Mouse (Mus musculus) kidney, postnatal 14 days (tissue): ENCODE data around the gene Map1lc3a.

Experiments used
- DNase-seq: peaks from one replicate; pipeline ENCODE4 v3.0.0; 2022; ENCODE audit warnings: mixed read lengths

Gene Map1lc3a

DNA sequence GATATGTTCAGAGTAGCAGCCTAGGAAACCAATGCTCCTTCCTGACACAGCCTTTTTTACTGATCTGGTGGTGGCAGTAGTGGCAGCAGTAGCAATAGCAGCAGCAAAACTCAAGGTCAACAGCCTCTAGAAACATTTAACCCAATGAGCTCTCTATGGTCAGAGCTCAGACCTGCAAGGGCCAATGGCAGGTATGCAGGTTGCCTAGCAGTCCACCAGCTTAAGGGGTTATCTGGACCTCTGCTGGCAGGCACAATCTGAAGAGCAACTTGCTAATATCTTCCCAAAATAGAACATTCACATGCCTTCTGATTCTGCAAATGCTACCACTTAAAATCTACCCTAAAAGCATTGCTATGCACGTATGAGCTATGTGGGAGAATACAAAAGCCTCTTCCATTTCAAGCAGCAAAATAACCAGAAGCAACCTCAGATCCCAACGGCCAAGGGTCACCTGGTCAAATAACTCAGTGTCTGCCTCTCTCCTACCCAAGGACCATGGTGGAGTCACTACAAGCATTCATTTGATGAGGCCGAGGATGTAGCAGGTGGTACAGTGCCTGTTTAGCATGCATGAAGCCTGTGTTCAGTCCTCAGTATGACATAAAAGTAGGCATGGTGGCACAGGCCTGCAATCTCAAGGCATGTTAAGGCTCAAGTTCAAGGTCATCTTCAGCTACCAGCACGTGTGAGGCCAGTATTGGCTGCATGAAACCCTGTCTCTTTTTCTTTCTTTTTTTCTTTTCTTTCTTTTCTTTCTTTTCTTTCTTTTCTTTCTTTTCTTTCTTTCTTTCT lies 11.6 kb downstream of the Map1lc3a start:
- DNase-seq, result no peak

DNA sequence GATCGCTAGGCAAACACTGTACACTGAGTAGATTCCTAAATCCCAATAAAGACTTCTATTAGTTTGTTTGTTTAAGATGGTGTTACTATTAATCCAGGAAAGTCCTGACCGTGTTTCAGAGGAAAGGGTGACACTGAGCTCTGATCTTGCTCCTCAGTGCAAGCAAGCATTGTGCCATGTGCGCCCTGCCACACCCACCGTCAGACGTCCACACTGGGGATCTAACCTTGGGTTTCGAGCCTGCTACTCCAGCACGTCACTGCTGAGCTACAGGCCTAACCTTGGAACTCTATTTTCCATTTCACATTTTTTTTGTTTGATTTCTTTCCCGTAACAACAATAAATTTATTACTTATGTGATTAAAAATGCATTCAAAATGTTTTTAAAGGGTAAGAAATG lies 14.0 kb downstream of the Map1lc3a start:
- no peak for DNase-seq

DNA sequence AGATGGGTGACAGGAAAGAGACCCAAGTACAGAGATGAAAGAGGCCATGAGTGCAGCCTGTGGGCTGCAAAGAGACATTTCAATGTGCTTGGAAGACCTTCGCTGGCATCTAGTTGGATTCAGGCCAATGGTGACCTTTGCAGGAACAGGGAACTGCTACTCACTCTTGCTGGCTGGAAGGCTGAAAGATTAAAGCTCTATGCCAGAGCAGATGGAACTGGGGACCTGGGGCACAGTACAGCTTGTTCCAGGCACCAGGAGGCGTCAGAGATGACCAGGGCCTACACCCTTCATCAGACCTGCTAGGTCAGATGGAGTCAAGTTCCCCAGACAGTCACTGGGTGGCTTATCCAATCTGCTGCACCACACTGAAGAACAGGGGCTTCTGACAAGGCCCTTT lies 17.3 kb downstream of the Map1lc3a start:
- DNase-seq, result no peak

DNA sequence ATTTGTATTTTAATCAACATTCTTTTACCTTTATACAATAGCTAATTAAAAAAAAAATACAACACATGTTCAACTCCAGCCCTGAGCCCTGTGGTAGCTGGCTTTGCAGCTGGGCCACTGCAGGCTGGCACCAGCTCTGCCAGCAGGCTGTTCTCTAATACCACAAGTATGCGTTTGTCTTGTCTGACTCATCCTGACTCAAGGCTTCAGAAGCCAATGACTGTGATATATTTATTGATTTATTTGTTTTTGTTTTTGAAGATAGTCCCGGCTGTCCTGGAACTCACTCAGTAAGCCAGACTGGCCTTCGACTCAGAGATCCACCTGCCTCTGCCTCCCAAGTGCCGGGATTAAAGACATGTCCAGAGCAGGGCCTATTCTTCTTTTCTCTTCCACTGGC lies 17.8 kb downstream of the Map1lc3a start:
- DNase-seq, result no peak

DNA sequence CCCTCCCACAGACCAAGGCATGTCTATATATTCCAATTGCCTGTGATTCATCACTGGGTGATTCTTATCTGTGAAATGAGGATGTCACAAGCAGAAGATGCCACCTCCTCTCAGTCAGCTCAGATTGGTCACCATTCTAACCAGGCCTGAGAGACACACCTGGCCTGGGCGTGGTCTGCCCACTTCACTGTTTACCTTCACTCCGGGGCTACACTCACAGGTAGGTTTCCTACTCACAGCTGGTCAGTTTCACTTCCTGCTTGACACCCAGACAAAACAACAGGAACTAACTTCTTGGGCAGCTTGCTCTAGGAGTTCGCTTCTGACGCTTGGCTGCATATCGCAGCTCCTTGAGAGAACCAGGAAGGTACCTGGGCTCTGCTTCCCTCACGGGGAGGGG lies 19.4 kb downstream of the Map1lc3a start:
- no peak for DNase-seq

DNA sequence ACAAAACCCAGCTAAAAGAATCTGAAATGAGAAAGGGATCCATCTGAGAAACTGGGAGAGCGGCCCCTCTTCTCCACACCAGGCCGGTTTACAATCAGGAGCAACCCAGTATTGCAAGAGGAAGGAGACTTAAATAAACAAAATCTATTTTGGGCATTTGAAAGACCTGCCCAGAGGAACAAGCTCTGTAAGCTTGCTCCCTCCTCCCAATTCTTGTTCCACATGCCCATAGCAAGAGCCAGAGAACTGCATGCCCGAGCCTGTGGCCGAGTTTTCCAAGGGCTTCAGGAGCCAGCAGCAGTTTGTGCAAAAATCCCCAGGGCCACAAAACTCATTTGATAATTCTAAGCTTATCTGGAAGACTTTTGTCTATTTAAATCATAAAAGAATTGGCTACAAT lies 23.5 kb downstream of the Map1lc3a start:
- no peak for DNase-seq

DNA sequence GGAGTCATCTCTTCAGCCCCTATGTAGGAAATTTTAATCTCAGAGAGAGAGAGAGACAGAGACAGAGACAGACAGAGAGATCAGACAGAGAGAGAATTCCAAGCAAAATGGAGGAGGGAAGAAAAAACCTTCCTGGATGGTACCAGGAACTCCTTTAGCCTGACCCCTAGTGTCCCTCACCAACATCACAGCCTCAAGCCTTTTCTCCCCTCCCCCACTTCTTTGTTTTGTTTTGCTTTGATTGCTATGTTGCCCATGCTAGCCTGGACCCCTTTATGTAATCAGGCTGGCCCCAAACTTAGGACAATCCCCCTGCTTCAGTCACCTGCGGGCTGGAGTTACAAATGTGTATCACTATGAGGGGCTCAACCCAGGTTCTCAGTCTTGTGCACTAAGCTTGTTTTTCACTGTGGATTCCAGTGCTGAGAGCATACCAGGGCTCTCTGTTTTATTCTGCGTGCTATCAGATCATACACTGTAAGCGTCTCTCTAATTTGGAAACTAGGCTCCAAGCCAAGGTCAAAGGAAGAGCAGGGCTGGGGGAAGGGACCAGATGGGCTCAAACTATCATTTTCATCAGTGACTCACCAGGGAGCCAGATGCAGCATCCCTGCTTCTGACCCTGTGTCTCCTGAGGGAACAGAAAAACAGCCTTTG lies 33.0 kb downstream of the Map1lc3a start:
- peak; percentile 60 for DNase-seq

DNA sequence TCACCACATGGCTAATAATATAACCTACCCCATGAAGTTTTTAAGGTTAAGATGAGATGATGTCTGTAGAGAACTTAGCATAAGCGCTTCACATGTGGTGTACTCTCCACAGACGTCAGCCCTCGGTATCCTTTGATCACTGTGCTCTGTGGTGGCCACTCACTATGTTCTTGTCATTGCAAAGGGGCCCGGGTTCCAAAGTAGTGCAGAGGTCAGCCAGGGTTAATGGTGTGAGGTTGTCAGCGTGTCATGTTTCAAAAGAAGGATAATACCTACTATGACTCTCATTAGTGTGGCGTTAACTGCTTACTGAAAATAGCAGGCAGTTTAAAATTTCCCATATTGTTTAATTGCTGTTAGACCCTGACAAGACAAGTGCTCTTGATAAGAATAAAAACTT lies 37.6 kb downstream of the Map1lc3a start:
- no peak for DNase-seq

DNA sequence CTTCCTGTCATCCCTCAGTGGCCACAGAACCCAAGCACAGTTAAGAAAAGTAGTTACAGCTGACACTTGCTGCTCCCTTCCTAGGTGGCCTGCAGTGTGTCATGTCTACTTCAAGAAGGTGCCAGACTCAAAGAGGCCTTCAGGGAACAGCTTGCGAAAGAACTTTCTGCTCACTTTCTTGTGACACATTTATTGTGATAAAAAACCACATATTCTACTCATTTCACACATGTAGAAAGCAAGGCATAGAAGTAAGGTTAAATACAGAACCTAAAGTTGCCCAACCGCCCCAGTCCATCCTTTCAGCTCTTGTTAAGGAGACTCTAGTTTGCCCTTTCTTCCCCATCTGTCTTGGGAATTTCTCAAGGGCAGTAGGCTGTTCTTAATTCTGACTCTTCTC lies 42.5 kb downstream of the Map1lc3a start:
- no peak for DNase-seq

DNA sequence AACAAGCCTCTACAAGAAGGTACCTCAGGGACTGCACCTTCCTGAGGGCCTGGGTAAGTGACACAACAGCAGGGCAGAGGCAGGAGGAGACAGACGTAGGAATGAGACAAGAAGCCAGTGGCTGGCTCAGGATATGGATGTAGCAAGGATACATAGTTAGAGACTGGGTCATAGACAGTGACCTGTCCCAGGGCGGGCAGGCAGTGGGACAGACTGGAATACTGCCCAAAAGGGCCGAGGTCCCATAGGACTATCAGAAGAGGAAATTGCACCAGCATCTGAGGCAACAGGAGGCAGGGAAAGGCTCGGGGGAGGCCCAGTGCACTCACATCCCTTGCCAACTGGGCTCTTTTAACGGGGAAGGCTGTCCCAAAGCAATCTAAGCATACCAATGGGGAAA lies 44.5 kb downstream of the Map1lc3a start:
- peak; percentile 11 for DNase-seq

DNA sequence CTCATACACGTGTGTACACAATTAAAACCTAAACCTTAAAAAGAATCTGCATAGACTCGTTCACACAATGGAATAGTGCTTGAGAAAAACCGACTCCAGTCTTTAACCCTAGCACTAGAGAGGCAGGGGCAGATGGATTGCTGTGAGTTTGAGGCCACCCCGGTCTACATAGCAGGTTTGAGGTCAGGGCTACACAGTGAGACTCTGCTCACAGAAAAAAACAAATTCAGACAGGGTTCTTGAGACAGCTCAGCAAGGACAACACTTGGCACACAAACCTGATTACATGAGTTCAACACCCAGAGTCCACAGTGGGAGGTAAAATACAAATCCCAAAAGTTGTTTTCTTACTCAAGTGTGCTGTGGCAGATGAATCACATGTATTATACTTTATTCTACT lies 49.9 kb downstream of the Map1lc3a start:
- DNase-seq, result no peak
